Mouse (Mus musculus) stomach, postnatal 0 days (tissue): ENCODE results near the gene Fam13c. TPM values are rescaled to one million over a fixed set of nuclear protein-coding genes. Genes with fewer than 3 reads are reported as not detected.

Experiments used
- ATAC-seq: fragments of 200-750 bp; cut with Nextera tagmentation; 2 replicates; pipeline ENCODE4 v1.8.0; 2017; ENCODE audit not compliant: low FRiP score, low TSS enrichment
- DNase-seq: peaks from one replicate; pipeline ENCODE4 v3.0.0-alpha.2; 2016; ENCODE audit warnings: low spot score
- H3K27ac ChIP-seq: fragments of 300-500 bp; sonication (generic); replicated peaks from 2 replicates; pipeline ENCODE4 v1.5.1; 2014; ENCODE audit warnings: mild to moderate bottlenecking, control low read depth
- H3K27me3 ChIP-seq: fragments of 300-500 bp; sonication (generic); 2 replicates; pipeline ENCODE4 v1.6.1; 2014; ENCODE audit warnings: low read length; ENCODE audit not compliant: control insufficient read depth, insufficient read depth
- H3K36me3 ChIP-seq: fragments of 300-500 bp; sonication (generic); 2 replicates; pipeline ENCODE4 v1.6.1; 2014; ENCODE audit warnings: low read length, mixed read lengths; ENCODE audit not compliant: control insufficient read depth, insufficient read depth
- H3K4me1 ChIP-seq: fragments of 300-500 bp; sonication (generic); replicated peaks from 2 replicates; pipeline ENCODE4 v1.6.1; 2014; ENCODE audit warnings: antibody characterized with exemption; ENCODE audit not compliant: control insufficient read depth, insufficient read depth
- H3K4me2 ChIP-seq: fragments of 300-500 bp; sonication (generic); replicated peaks from 2 replicates; pipeline ENCODE4 v1.6.1; 2014; ENCODE audit warnings: low read depth, mild to moderate bottlenecking, control low read depth, moderate library complexity
- H3K4me3 ChIP-seq: fragments of 300-500 bp; sonication (generic); 2 replicates; pipeline ENCODE4 v1.5.1; 2014; ENCODE audit warnings: low read depth, low read length, control low read depth
- H3K9ac ChIP-seq: fragments of 300-500 bp; sonication (generic); 2 replicates; pipeline ENCODE4 v1.6.1; 2014; ENCODE audit warnings: mild to moderate bottlenecking, low read length, control low read depth, mixed read lengths
- H3K9me3 ChIP-seq: fragments of 300-500 bp; sonication (generic); 2 replicates; pipeline ENCODE4 v1.6.1; 2016; ENCODE audit warnings: low read length; ENCODE audit not compliant: control insufficient read depth
- CTCF ChIP-seq: IDR thresholded peaks from 2 replicates; pipeline ENCODE4 v1.5.1; 2016; ENCODE audit warnings: antibody characterized with exemption, low read depth, mild to moderate bottlenecking, moderate library complexity
- EP300 ChIP-seq: optimal IDR thresholded peaks from 2 replicates; pipeline ENCODE3; 2016; ENCODE audit warnings: antibody characterized with exemption
- WGBS: fragments of 180-500 bp; shearing (Covaris S2); extraction: QIAGEN DNeasy Blood & Tissue Kit; methylation state at CpG from one replicate; pipeline ENCODE4 v1.1.7; 2014; 5-methylcytosine and 5-hydroxymethylcytosine counted together
- polyA plus RNA-seq: library from polyadenylated mRNA; unstranded; fragments of >200 nt; fragmentation: Nextera tagmentation; extraction: Ambion mirVana; gene quantifications from 2 replicates; pipeline ENCODE4 v1.2.1, GENCODE M21; 2015

Fam13c gene
- polyA plus RNA-seq, 1 experiment from 2014 or later: 5.4 TPM

- no peaks in the 10 kb centered on the region for H3K27me3 ChIP-seq
- WGBS: 84% methylated on average over 6 of the region's 6 CpGs
- H3K9ac ChIP-seq: no peak overlapping the region
- H3K4me1 ChIP-seq: no peaks in the 10 kb centered on the region
- H3K9me3 ChIP-seq: no peaks in the 10 kb centered on the region
- no peak overlapping the region for H3K27ac ChIP-seq
- TF ChIP-seq EP300 (no peak), CTCF (no peak)
- ATAC-seq: no peak
- H3K4me2 ChIP-seq: no peak overlapping the region
- no peaks in the 10 kb centered on the region for H3K36me3 ChIP-seq
- no peak overlapping the region for H3K4me3 ChIP-seq
- no peak for DNase-seq
Measured at GRCm38 (mm10) chr10:70542857-70543256, 102.6 kb downstream of the Fam13c start.

GRCm38 (mm10) chr10:70552531-70552930 is 112.2 kb downstream of the Fam13c start:
- Histone ChIP-seq H3K27ac (no peak overlapping the region), H3K9ac (no peak overlapping the region), H3K27me3 (no peaks in the 10 kb centered on the region), H3K4me2 (no peak overlapping the region), H3K36me3 (no peaks in the 10 kb centered on the region), H3K4me3 (no peak overlapping the region), H3K9me3 (no peaks in the 10 kb centered on the region), H3K4me1 (no peaks in the 10 kb centered on the region)
- TF ChIP-seq EP300: no peak
- no peak for TF ChIP-seq CTCF
- DNase-seq: no peak
- 87% methylated on average over 3 of the region's 3 CpGs for WGBS
- ATAC-seq: no peak

- 18% methylated on average over 3 of the region's 3 CpGs for WGBS
Measured at GRCm38 (mm10) chr10:70563636-70564035, 123.4 kb downstream of the Fam13c start.

DNA sequence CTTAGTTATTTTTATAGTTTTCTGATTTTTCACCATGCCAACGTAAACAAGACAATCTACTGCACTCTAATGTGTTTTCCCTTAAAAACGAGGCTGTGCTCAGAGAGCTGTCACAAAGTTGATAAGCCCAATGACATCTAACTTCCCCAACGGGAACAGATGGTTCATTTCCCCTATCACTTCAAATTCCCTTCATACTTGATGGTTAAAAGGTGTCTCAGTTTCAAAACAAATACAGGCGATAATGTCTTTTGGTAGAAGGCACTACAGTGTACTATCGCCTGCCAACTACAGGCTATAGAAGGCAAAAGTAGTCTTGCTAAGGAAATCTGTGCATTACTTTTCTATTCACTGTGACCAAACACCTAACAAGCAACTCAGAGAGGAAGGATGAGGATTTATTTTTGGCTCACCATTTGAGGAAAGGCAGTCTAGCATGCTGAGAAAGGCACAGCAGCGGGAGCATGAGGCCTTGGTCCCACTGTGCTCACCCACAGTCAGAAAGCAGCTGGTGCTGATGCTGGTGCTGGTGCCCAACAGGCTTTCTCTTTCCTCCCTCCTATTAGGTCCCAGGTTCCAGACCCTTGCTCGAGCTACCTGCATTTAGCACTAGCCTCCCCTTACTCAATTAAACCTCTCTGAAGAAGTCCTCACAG is 141.4 kb downstream of the Fam13c start:
- Histone ChIP-seq H3K4me1 (no peaks in the 10 kb centered on the region), H3K27ac (no peak overlapping the region), H3K4me3 (no peak overlapping the region), H3K36me3 (no peaks in the 10 kb centered on the region), H3K9me3 (no peaks in the 10 kb centered on the region), H3K4me2 (no peak overlapping the region), H3K9ac (no peak overlapping the region), H3K27me3 (no peaks in the 10 kb centered on the region)
- no peak for DNase-seq
- 53% methylated on average over 7 of the region's 7 CpGs for WGBS
- TF ChIP-seq EP300: no peak
- no peak for TF ChIP-seq CTCF
- no peak for ATAC-seq

More at GRCm38 (mm10) chr10:70563636-70564035, 123.4 kb downstream of the Fam13c start:
- H3K36me3 ChIP-seq: no peaks in the 10 kb centered on the region
- no peak overlapping the region for H3K9ac ChIP-seq
- DNase-seq (peak; percentile 76), ATAC-seq (no peak)
- TF ChIP-seq CTCF: peak; percentile 85
- no peak for TF ChIP-seq EP300
- no peak overlapping the region for H3K4me3 ChIP-seq
- no peaks in the 10 kb centered on the region for H3K4me1 ChIP-seq
- no peak overlapping the region for H3K4me2 ChIP-seq
- no peak overlapping the region for H3K27ac ChIP-seq
- no peaks in the 10 kb centered on the region for H3K27me3 ChIP-seq
- no peaks in the 10 kb centered on the region for H3K9me3 ChIP-seq

GRCm38 (mm10) chr10:70584171-70584570 is 143.9 kb downstream of the Fam13c start:
- WGBS: 81% methylated on average over 1 of the region's 1 CpGs
- Histone ChIP-seq H3K4me1 (no peaks in the 10 kb centered on the region), H3K9ac (no peak overlapping the region), H3K27me3 (no peaks in the 10 kb centered on the region), H3K9me3 (no peaks in the 10 kb centered on the region), H3K4me2 (no peak overlapping the region), H3K4me3 (no peak overlapping the region), H3K27ac (no peak overlapping the region), H3K36me3 (no peaks in the 10 kb centered on the region)
- no peak for ATAC-seq
- TF ChIP-seq EP300 (no peak), CTCF (no peak)
- DNase-seq: no peak

- Histone ChIP-seq H3K4me2 (no peak overlapping the region), H3K9ac (no peak overlapping the region), H3K36me3 (no peaks in the 10 kb centered on the region), H3K4me1 (no peaks in the 10 kb centered on the region), H3K9me3 (no peaks in the 10 kb centered on the region), H3K27me3 (no peaks in the 10 kb centered on the region), H3K27ac (no peak overlapping the region), H3K4me3 (no peak overlapping the region)
- WGBS: 75% methylated on average over 3 of the region's 3 CpGs
- TF ChIP-seq EP300: no peak
- TF ChIP-seq CTCF: no peak
- no peak for ATAC-seq
- no peak for DNase-seq
Measured at GRCm38 (mm10) chr10:70586876-70587405, 146.7 kb downstream of the Fam13c start.
